Mouse (Mus musculus) MEL (cell line): ENCODE results near the gene Rplp2. TPM values are rescaled to one million over a fixed set of nuclear protein-coding genes. Genes with fewer than 3 reads are reported as not detected.

Experiments used
- DNase-seq: peaks from one replicate; pipeline ENCODE4 v3.0.0; 2011; ENCODE audit warnings: low read depth, low spot score
- H3K27ac ChIP-seq: 2 replicates; pipeline ENCODE4 v1.5.1; 2012; ENCODE audit warnings: low read depth, mild to moderate bottlenecking, control low read depth, low read length, moderate library complexity; ENCODE audit not compliant: control insufficient read depth
- H3K27me3 ChIP-seq, 2 experiments: fragments of 150-350 bp in 1 of 2; sonication (generic) in 1 of 2; 2 replicates each; pipeline ENCODE4 v1.6.1; 2012; ENCODE audit warnings: low read length in 2 of 2, mild to moderate bottlenecking in 2 of 2, improper control_type of control experiment in 1 of 2, moderate library complexity in 1 of 2; ENCODE audit not compliant: insufficient read depth in 2 of 2, control insufficient read depth in 1 of 2
- H3K36me3 ChIP-seq, 2 experiments: 2 replicates each; pipeline ENCODE4 v1.6.1; 2012 to 2014; ENCODE audit warnings: low read length in 2 of 2, improper control_type of control experiment in 1 of 2, inconsistent platforms in 1 of 2, mild to moderate bottlenecking in 1 of 2; ENCODE audit not compliant: insufficient read depth in 2 of 2, control insufficient read depth in 1 of 2
- H3K4me1 ChIP-seq, 2 experiments: fragments of 150-350 bp in 1 of 2; sonication (generic) in 1 of 2; 2 replicates each; pipeline ENCODE4 v1.6.1; 2012; ENCODE audit warnings: low read length in 2 of 2, improper control_type of control experiment in 1 of 2, mild to moderate bottlenecking in 1 of 2; ENCODE audit not compliant: insufficient read depth in 2 of 2, control insufficient read depth in 1 of 2
- H3K4me3 ChIP-seq, 2 experiments: fragments of 150-350 bp in 1 of 2; sonication (generic) in 1 of 2; 2 replicates each; pipeline ENCODE4 v1.5.1; 2012; ENCODE audit warnings: low read depth in 2 of 2, low read length in 2 of 2, mild to moderate bottlenecking in 2 of 2, moderate library complexity in 2 of 2, control low read depth in 1 of 2, improper control_type of control experiment in 1 of 2; ENCODE audit not compliant: control insufficient read depth in 1 of 2, insufficient read depth in 1 of 2
- H3K79me2 ChIP-seq: 2 replicates; pipeline ENCODE4 v1.6.1; 2012; ENCODE audit warnings: mild to moderate bottlenecking, low read length, moderate library complexity; ENCODE audit not compliant: control insufficient read depth, poor library complexity, insufficient read depth
- H3K9ac ChIP-seq: 2 replicates; pipeline ENCODE4 v1.6.1; 2012; ENCODE audit warnings: low read depth, mild to moderate bottlenecking, control low read depth, low read length, moderate library complexity; ENCODE audit not compliant: control insufficient read depth, poor library complexity, severe bottlenecking
- H3K9me3 ChIP-seq: fragments of 150-350 bp; sonication (generic); replicated peaks from 2 replicates; pipeline ENCODE4 v1.6.1; 2012; ENCODE audit warnings: mild to moderate bottlenecking, low read length, improper control_type of control experiment, moderate library complexity; ENCODE audit not compliant: insufficient read depth
- CHD1 ChIP-seq: IDR thresholded peaks from 2 replicates; pipeline ENCODE4 v1.6.1; 2012; ENCODE audit warnings: low read depth, mild to moderate bottlenecking, inconsistent platforms, low read length, improper control_type of control experiment
- CHD2 ChIP-seq: IDR thresholded peaks from 2 replicates; pipeline ENCODE4 v1.6.1; 2011; ENCODE audit warnings: low read length, improper control_type of control experiment
- ELF1 ChIP-seq: IDR thresholded peaks from 2 replicates; pipeline ENCODE4 v1.6.1; 2014; ENCODE audit warnings: low read depth, mild to moderate bottlenecking, inconsistent platforms, low read length, improper control_type of control experiment, moderate library complexity
- GABPA ChIP-seq: IDR thresholded peaks from 2 replicates; pipeline ENCODE4 v1.6.1; 2012; ENCODE audit warnings: low read depth, mild to moderate bottlenecking, inconsistent platforms, low read length, improper control_type of control experiment, moderate library complexity
- GATA1 ChIP-seq: IDR thresholded peaks from 2 replicates; pipeline ENCODE4 v1.6.1; 2011; ENCODE audit warnings: low read depth, low read length, improper control_type of control experiment
- KAT2A ChIP-seq: conservative IDR thresholded peaks from 2 replicates; pipeline ENCODE4 v1.6.1; 2012; ENCODE audit warnings: low read depth, low read length, improper control_type of control experiment, inconsistent platforms
- MAX ChIP-seq: IDR thresholded peaks from 2 replicates; pipeline ENCODE4 v1.6.1; 2011; ENCODE audit warnings: low read length, improper control_type of control experiment
- MEF2A ChIP-seq: IDR thresholded peaks from 2 replicates; pipeline ENCODE4 v1.6.1; 2014; ENCODE audit warnings: low read depth, mild to moderate bottlenecking, inconsistent platforms, low read length, improper control_type of control experiment; ENCODE audit not compliant: poor library complexity, insufficient replicate concordance, severe bottlenecking; ENCODE audit errors: extremely low read depth
- MXI1 ChIP-seq: IDR thresholded peaks from 2 replicates; pipeline ENCODE4 v1.6.1; 2011; ENCODE audit warnings: mild to moderate bottlenecking, low read depth, low read length, improper control_type of control experiment
- MYB ChIP-seq: IDR thresholded peaks from 2 replicates; pipeline ENCODE4 v1.6.1; 2011; ENCODE audit warnings: mild to moderate bottlenecking, low read depth, low read length, improper control_type of control experiment
- NELFE ChIP-seq: IDR thresholded peaks from 2 replicates; pipeline ENCODE4 v1.6.1; 2011; ENCODE audit warnings: low read depth, low read length, improper control_type of control experiment
- POLR2AphosphoS2 ChIP-seq: IDR thresholded peaks from 2 replicates; pipeline ENCODE4 v1.6.1; 2011; ENCODE audit warnings: low read length, improper control_type of control experiment
- POLR2AphosphoS5 ChIP-seq: IDR thresholded peaks from 2 replicates; pipeline ENCODE4 v1.6.1; 2012; ENCODE audit warnings: low read depth, borderline replicate concordance, mild to moderate bottlenecking, inconsistent platforms, low read length, moderate library complexity, mixed read lengths
- SMC3 ChIP-seq: IDR thresholded peaks from 2 replicates; pipeline ENCODE4 v1.6.1; 2011; ENCODE audit warnings: low read depth, low read length, improper control_type of control experiment
- TAL1 ChIP-seq: IDR thresholded peaks from 2 replicates; pipeline ENCODE4 v1.6.1; 2012; ENCODE audit warnings: mild to moderate bottlenecking, inconsistent platforms, low read length, moderate library complexity, mixed read lengths
- TBP ChIP-seq: IDR thresholded peaks from 2 replicates; pipeline ENCODE4 v1.8.0; 2011; ENCODE audit warnings: low read depth, low read length, improper control_type of control experiment
- TCF12 ChIP-seq: IDR thresholded peaks from 2 replicates; pipeline ENCODE4 v1.6.1; 2014; ENCODE audit warnings: low read depth, mild to moderate bottlenecking, inconsistent platforms, low read length, improper control_type of control experiment, moderate library complexity
- UBTF ChIP-seq: IDR thresholded peaks from 2 replicates; pipeline ENCODE4 v1.6.1; 2012; ENCODE audit warnings: low read depth, mild to moderate bottlenecking, inconsistent platforms, low read length, improper control_type of control experiment, moderate library complexity, borderline replicate concordance; ENCODE audit not compliant: insufficient read depth
- ZC3H11A ChIP-seq: IDR thresholded peaks from 2 replicates; pipeline ENCODE4 v1.6.1; 2012; ENCODE audit warnings: low read depth, mild to moderate bottlenecking, inconsistent platforms, low read length, improper control_type of control experiment
- ZKSCAN1 ChIP-seq: IDR thresholded peaks from 2 replicates; pipeline ENCODE4 v1.6.1; 2012; ENCODE audit warnings: low read depth, mild to moderate bottlenecking, inconsistent platforms, low read length, improper control_type of control experiment, moderate library complexity
- polyA plus RNA-seq, 2 experiments: library from polyadenylated mRNA; stranded (reverse) in 1 of 2; unstranded in 1 of 2; fragments of >175 nt in 1 of 2; fragments of >200 nt in 1 of 2; gene quantifications; 2 replicates each; pipeline versions ENCODE4 v1.2.1 to v1.2.4; 2012; ENCODE audit warnings: low replicate concordance in 2 of 2, low read depth in 1 of 2; ENCODE audit not compliant: insufficient read length in 2 of 2, insufficient read depth in 1 of 2, missing spikeins in 1 of 2
- total RNA-seq: library from RNA; depleted of rRNA; stranded (reverse); fragments of 300-350 nt; gene quantifications from 2 replicates; pipeline ENCODE4 v1.2.3, GENCODE M21; 2012

Rplp2 gene
- total and polyA plus RNA-seq, 3 experiments = 3,503 to 3,690 TPM; not detected in 1

DNA sequence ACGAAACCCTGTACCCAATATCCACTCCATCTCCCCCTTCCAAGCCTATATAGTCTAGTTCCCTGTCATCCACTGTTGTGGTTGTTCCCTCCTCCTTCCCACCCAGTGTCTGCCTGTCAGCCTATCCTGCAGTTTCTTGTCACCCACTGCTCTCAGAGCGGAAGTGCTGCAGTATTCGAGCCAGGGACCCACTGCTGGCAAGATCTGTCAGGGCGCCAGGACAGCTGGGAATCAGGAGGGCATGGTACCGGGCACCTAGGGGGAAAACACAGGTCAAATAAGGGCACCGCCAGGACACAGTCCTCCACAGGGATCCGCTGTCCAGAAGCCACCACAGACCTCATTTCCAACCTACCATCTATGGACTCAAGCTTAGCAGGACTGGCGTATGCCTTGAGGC, 36.5 kb upstream of the Rplp2 start:
- TF ChIP-seq ZC3H11A (no peak), TAL1 (no peak), MEF2A (no peak), TBP (no peak), UBTF (no peak), MAX (no peak), MYB (no peak), ELF1 (no peak), POLR2AphosphoS2 (no peak), CHD1 (no peak), ZKSCAN1 (no peak), KAT2A (no peak), POLR2AphosphoS5 (no peak), SMC3 (no peak), NELFE (no peak), MXI1 (no peak), GABPA (no peak)
- no peak overlapping the region for H3K4me3 ChIP-seq
- H3K79me2 ChIP-seq = peaks cover 4% of the 10 kb centered on the region; the same call in 1 of the 2 replicates
- peaks cover 2 to 9% of the 10 kb centered on the region in 2 experiments for H3K4me1 ChIP-seq
- H3K9me3 ChIP-seq = no peaks in the 10 kb centered on the region
- peaks cover 0 to 8% of the 10 kb centered on the region in 2 experiments; a peak in 2 of 4 replicates for H3K36me3 ChIP-seq
- no peaks in the 10 kb centered on the region for H3K27me3 ChIP-seq
- no peak for DNase-seq
- no peak overlapping the region for H3K9ac ChIP-seq
- H3K27ac ChIP-seq = no peak overlapping the region

DNA sequence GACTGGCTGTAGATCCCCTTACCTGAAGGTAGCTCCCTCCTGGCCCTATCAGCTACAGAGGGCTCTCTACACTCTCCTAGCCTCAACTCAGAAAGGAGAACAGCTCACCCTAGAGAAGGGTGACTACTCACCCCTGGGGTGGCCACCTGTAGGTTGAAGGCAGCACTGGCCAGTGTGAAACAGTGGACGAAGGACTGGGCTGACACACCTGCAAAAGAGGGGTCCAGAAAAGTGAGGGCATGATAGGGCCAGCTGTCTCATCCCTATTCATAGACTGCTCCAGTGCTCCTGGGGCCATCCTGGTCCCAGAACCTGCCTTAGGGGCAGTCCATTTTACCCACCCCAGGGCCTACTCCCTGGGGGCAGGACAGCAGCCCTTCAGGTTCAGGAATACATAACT, 35.5 kb upstream of the Rplp2 start:
- peaks cover 2 to 12% of the 10 kb centered on the region in 2 experiments for H3K4me1 ChIP-seq
- TF ChIP-seq GATA1 (no peak), CHD2 (no peak), TBP (no peak), ZKSCAN1 (no peak), TCF12 (no peak), GABPA (no peak)
- TF ChIP-seq, all 39 proteins: peak for 0
- Histone ChIP-seq H3K4me3 (no peak overlapping the region), H3K27me3 (no peaks in the 10 kb centered on the region), H3K36me3 (peaks cover 0 to 8% of the 10 kb centered on the region in 2 experiments; a peak in 2 of 4 replicates), H3K9ac (no peak overlapping the region), H3K9me3 (no peaks in the 10 kb centered on the region), H3K27ac (no peak overlapping the region), H3K79me2 (peaks cover 4% of the 10 kb centered on the region; the same call in 1 of the 2 replicates)
- DNase-seq = no peak
